Mouse (Mus musculus) megakaryocyte, embryonic 14.5 days (primary cell): Measurements from ENCODE around the gene Pef1. TPM values are rescaled to one million over a fixed set of nuclear protein-coding genes. Genes with fewer than 3 reads are reported as not detected.

Experiments
- H3K27me3 ChIP-seq: replicated peaks from 2 replicates; pipeline ENCODE3; 2012; ENCODE audit warnings: inconsistent platforms
- H3K36me3 ChIP-seq: replicated peaks from 2 replicates; pipeline ENCODE3; 2012; ENCODE audit warnings: low read length, inconsistent platforms, mixed read lengths
- H3K4me1 ChIP-seq: 2 replicates; pipeline ENCODE4 v1.6.1; 2012; ENCODE audit warnings: inconsistent platforms
- H3K4me3 ChIP-seq: replicated peaks from 2 replicates; pipeline ENCODE3; 2012; ENCODE audit warnings: moderate library complexity, mild to moderate bottlenecking, inconsistent platforms
- H3K9me3 ChIP-seq: 2 replicates; pipeline ENCODE4 v1.6.1; 2012; ENCODE audit warnings: inconsistent platforms
- FLI1 ChIP-seq: IDR thresholded peaks from 2 replicates; pipeline ENCODE4 v1.6.1; 2012; ENCODE audit warnings: low read length, inconsistent platforms, mixed read lengths
- GATA1 ChIP-seq: IDR thresholded peaks from 3 replicates; pipeline ENCODE4 v1.6.1; 2012; ENCODE audit warnings: mixed read lengths, low read length, inconsistent platforms, borderline replicate concordance
- polyA plus RNA-seq: library from polyadenylated mRNA; stranded (reverse); fragments of >175 nt; gene quantifications from 2 replicates; pipeline ENCODE4 v1.2.3, GENCODE M21; 2012; ENCODE audit warnings: low replicate concordance; ENCODE audit not compliant: insufficient read depth

The Pef1 gene
- polyA plus RNA-seq, 1 experiment, result 27.1 TPM

DNA sequence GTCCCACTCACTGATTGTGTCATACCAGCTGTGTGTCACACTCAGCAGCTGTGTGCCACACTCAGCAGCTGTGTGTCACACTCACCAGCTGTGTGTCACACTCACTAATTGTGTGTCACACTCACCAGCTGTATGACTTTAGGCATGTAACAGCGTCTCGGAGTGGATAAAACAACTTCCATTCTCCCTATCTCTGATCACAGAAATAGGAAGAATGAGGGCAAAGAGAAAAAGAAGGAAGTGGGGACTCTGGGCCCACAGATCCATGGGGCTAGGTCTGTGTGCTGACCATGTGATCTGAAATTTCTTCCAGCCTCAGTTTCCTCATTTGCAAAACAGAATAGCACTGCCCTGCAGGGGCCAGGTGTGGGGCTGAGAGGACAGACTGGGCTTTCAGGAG is 30.6 kb upstream of the Pef1 start:
- Histone ChIP-seq H3K4me1 (no peaks in the 10 kb centered on the region), H3K9me3 (no peaks in the 10 kb centered on the region), H3K36me3 (no peaks in the 10 kb centered on the region), H3K4me3 (no peak overlapping the region), H3K27me3 (peaks cover 78% of the 10 kb centered on the region)
- TF ChIP-seq FLI1, result no peak
- TF ChIP-seq GATA1, result no peak

DNA sequence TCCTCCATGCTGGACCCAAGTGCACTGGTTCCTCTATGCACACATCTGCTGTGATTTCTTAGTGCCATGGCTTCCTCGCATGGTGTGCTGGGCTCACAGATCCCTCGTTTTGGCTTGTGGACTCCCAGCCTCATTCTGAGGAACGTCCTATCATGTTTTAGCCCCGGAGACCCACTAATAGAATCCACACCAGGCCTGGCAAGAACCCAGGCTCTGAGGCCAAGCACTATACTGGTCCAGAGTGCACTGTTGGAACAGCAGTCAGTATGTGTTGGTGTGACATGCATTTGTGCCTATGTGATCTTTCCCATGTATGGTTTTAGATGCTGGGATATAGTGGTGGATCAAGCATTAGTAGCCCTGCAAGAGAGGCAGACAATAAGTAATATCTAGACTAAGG is 29.0 kb upstream of the Pef1 start:
- TF ChIP-seq GATA1, result no peak
- no peak for TF ChIP-seq FLI1
- Histone ChIP-seq H3K36me3 (no peaks in the 10 kb centered on the region), H3K4me3 (no peak overlapping the region), H3K9me3 (no peaks in the 10 kb centered on the region), H3K27me3 (peaks cover 87% of the 10 kb centered on the region), H3K4me1 (no peaks in the 10 kb centered on the region)

DNA sequence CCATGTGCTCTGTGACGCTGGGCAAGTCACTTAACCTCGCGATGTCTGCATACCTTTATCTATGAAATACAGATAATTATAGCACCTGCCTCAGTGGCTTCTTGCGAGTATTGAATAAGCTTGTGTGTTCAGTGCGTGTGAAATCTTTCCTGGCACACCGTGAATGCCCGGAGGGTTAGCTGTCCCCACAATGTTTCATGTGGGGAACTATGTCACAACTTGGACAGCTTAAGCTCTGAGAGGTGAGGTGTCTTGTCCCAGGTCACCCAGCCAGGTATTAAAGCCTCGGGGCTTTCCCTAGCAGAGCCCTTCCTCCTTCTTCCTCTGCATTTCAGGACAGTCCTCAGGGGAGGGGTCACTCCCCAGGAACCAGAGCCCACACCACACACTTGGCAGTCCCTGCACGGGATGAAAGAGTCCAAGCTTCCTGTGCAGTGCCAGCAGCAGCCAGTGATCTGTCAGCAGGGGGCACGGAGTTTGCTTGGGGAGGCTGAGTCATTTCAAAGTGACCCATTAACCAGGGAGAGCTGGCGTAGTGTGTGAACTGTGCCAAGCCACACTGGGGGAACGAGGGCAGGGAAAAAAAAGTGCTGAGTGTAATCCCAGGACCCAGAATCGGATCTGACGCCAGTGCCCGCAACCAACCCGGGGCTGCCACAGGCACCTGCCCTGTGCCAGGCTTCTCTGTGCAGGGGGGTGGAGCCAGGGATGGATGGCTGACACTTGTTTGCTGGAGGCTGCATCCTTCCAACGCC is 27.4 kb upstream of the Pef1 start:
- Histone ChIP-seq H3K36me3 (no peaks in the 10 kb centered on the region), H3K9me3 (no peaks in the 10 kb centered on the region), H3K4me3 (no peak overlapping the region), H3K4me1 (no peaks in the 10 kb centered on the region; the same call in 1 of the 2 replicates), H3K27me3 (peaks cover 90% of the 10 kb centered on the region)
- TF ChIP-seq GATA1 (no peak), FLI1 (no peak)

DNA sequence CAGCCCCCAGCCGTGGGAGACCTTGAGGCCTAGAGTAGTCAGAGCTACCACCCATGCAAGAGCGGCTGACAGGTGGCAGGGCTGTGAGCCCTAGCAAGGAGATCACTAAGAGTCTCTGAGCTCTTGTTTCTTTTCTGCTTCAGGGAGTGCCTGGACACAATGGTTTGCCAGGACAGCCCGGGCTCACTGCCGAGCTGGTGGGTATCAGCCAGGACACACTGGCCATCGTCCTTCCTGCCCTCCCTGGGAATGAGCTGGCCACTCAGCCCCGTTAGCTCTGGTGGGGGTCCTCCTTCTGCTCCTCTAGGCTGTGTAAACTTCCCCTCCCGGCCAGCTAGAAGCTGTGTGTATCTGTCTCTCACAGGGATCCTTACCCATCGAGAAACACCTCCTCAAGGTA is 25.5 kb upstream of the Pef1 start:
- Histone ChIP-seq H3K4me1 (peaks cover 4% of the 10 kb centered on the region; the same call in 1 of the 2 replicates), H3K27me3 (peaks cover 95% of the 10 kb centered on the region), H3K9me3 (no peaks in the 10 kb centered on the region), H3K4me3 (no peak overlapping the region), H3K36me3 (no peaks in the 10 kb centered on the region)
- TF ChIP-seq FLI1 (no peak), GATA1 (no peak)

DNA sequence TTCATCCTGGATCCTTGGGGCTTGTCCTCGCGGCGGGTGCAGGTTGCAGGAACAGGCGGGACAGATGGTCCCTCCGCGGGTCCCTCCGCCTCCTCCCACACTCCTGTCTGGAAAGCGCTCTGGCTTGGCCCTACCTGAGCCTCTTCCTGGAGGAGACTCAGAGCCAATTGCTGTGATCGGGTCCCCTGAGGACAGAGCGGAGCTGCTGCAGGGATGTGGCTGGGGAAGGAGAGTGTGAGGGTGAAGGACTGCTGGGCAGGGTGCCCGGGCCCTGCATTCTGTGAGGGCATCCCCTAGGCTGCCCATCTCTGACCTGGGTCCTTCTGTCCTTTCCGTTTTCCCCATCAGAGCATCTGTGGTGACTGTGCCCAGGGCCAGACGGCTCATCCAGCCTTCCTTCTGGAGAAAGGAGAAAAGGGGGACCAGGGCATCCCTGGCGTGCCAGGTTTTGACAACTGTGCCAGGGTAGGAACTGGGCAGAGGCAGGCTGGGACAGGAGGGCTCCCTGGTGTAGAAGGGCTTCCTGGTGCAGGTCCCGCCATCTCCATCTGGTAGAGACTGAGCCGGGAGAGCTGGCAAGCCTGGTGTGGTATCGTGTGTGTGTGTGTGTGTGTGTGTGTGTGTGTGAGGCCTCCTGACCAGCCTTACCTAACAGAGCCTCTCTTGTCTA is 23.4 kb upstream of the Pef1 start:
- H3K4me3 ChIP-seq, result no peak overlapping the region
- H3K36me3 ChIP-seq, result no peaks in the 10 kb centered on the region
- H3K9me3 ChIP-seq, result no peaks in the 10 kb centered on the region
- H3K4me1 ChIP-seq, result peaks cover 4% of the 10 kb centered on the region; the same call in 1 of the 2 replicates
- peaks cover 97% of the 10 kb centered on the region for H3K27me3 ChIP-seq
- TF ChIP-seq GATA1 (no peak), FLI1 (no peak)

DNA sequence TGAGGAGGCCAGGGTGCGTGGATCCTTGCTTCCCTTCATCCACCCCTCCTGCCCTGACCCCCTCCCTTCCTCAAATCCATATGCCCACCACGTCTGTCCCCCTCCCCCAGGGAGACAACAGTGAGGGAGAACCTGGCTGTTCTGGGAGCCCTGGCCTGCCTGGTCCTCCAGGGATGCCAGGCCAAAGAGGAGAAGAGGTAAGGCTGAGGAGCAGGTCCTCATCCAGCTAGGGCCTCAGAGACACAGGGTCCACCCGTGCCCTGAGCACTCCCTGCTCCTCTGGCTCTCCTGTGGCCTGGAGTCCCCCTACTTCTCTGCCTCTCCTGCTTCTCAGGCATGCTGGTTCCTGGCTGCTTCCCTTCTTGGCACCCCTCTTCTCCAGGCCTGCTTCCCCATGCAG is 22.8 kb upstream of the Pef1 start:
- no peaks in the 10 kb centered on the region for H3K9me3 ChIP-seq
- TF ChIP-seq GATA1 (no peak), FLI1 (no peak)
- peaks cover 4% of the 10 kb centered on the region; the same call in 1 of the 2 replicates for H3K4me1 ChIP-seq
- H3K36me3 ChIP-seq, result no peaks in the 10 kb centered on the region
- H3K27me3 ChIP-seq, result peaks cover 95% of the 10 kb centered on the region
- H3K4me3 ChIP-seq, result no peak overlapping the region

DNA sequence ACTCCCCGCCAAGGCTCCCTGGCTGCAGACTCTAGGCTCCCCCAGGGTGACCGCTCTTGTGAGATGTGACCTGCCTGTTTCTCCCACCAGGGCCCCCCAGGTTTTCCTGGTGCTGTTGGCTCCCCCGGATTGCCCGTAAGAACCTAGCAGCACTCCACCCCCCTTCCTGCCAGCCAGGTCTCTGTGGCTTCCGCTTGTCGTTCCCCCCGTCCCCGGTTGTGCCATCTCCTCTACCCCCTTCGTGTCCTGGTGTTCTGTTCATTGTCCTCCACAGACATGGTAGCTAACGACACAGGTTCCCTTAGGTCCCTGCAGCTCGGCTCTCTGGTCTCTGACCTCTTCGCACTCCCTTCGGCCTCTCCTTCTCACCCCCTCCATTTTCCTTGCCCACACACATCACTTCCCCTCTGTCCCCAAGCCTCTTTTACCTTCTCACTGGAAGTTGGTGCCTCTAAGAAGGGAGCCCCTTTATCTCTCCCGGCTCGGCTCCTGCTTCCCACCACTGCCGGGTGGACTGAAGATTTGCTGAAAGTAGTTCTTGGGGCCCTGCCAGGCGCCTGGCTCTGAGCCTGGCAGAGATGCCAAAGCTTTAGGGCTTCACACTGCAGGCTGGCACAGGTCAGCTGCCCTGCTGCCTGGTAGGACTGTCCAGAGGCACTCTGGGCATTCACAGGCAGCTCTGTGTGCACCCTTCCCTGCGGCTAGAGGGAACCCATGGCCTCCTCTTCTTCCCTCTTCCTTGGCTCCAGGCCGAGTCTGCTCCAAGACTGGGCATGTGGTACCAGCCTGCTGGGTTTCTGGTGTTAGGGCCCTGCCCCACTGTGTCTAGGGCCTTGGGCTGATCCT is 20.8 kb upstream of the Pef1 start:
- no peaks in the 10 kb centered on the region for H3K9me3 ChIP-seq
- no peaks in the 10 kb centered on the region for H3K36me3 ChIP-seq
- peaks cover 94% of the 10 kb centered on the region for H3K27me3 ChIP-seq
- no peak overlapping the region for H3K4me3 ChIP-seq
- TF ChIP-seq FLI1 (no peak), GATA1 (no peak)
- H3K4me1 ChIP-seq, result peaks cover 4% of the 10 kb centered on the region; the same call in 1 of the 2 replicates

DNA sequence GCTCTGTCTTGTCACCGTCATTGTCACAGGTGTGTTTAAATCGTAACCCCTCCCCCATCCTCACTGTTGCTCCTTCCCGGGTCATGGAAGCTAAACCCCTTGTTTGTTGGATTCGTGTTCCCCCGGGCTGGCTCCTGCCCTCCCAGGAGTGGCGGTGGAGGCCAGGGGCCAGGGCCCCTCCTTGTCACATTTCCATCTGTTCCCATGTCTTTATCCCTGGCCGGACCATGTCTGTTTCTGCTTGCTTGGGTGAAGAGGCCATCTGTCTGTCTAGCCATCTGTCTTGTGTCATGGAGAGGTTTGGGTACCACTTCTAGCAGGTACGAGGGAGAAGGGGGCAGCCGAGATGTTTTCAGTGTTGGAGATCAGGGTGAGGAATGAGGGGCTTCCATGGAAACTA is 20.1 kb upstream of the Pef1 start:
- TF ChIP-seq GATA1, result no peak
- no peak for TF ChIP-seq FLI1
- peaks cover 94% of the 10 kb centered on the region for H3K27me3 ChIP-seq
- no peaks in the 10 kb centered on the region for H3K9me3 ChIP-seq

DNA sequence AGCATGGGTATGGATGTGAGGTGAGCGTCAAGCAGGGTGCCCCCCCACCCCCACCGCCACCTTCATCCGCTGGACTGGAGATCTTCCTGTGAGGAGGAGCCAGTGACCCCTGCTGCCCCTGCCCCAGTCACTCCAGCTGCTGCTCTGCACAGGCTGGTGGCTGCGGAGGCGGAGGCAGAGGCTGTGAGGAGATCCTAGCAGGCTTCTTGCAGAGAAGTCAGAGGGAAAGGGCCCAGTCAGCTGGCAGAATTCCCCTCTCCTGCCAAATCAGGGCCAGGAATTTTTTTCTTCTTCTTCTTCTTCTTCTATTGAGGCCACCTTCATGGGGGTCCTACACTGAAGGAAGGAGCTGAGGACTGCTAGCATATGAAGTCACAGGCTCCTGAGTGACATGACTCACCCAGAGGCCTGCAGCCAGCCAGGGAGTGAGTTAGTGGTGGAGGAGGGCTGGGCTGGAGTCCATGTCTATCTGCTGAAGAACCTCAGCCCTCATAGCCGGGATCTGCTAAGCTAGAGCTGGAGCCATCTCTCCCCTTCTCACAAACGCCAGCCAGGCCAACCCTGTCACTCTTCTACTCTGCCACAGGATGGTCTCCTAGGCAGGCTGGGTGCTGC is 17.9 kb upstream of the Pef1 start:
- Histone ChIP-seq H3K36me3 (no peaks in the 10 kb centered on the region), H3K27me3 (peaks cover 94% of the 10 kb centered on the region), H3K9me3 (no peaks in the 10 kb centered on the region), H3K4me1 (peaks cover 8% of the 10 kb centered on the region; the same call in 1 of the 2 replicates), H3K4me3 (no peak overlapping the region)
- TF ChIP-seq GATA1 (no peak), FLI1 (no peak)

More for the DNA sequence above, 20.1 kb upstream of the Pef1 start:
- Histone ChIP-seq H3K4me1 (peaks cover 6% of the 10 kb centered on the region; the same call in 1 of the 2 replicates), H3K36me3 (no peaks in the 10 kb centered on the region), H3K4me3 (no peak overlapping the region)
